Mouse (Mus musculus) cerebellum, adult 8-10 months (tissue): ENCODE measurements around the gene Ptpro.
"Not testable (repeated sequence)": the region's sequence is repeated elsewhere in the genome, so short reads cannot be mapped to it uniquely, and the experiment has no call there.

Source experiments
- DNase-seq: peaks from one replicate; pipeline ENCODE4 v3.0.0; 2022

The Ptpro gene

GRCm38 (mm10) chr6:137395075-137395474, 143.0 kb downstream of the Ptpro start:
- no peak for DNase-seq

- DNase-seq, result no peak
These were observed 144.1 kb downstream of the Ptpro start for GRCm38 (mm10) chr6:137396106-137396793.

DNA sequence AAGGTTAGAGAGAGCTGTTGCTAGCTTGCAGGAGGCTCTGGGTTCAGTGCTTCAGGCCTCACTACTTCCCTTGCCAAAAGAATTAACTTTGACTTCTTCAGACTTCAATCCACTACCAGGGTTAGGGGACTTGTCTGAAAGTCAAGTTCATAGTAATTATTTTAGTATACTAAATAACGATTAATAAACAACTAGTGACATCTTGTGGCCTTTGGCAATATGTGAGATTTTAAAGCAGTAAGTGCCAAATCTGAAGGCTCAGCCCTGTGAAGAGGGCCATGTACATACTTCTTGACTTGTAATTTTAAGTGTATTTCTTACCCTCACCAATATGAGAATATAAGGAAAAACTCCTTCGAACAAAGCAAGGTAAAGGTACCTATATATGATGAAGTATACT, 145.2 kb downstream of the Ptpro start:
- no peak for DNase-seq

DNA sequence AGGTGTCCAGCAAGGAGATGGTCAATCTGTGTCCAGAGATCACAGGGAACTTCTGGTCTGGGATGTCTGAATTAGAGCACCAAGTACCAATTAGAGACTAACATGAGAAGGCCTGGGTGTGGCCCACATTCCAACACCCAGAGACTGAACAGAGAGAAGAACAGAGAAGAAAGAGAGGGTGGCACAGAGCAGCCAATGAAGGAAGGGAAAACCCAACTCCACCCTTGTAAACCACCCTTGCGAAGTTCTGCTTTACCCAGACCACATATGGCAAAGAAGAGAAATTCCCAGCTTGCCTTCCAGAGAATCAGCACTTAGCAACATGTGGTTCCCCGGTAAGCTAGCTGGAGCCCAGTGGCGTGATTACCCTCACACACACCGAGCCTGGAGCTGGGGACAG, 152.1 kb downstream of the Ptpro start:
- no peak for DNase-seq

DNA sequence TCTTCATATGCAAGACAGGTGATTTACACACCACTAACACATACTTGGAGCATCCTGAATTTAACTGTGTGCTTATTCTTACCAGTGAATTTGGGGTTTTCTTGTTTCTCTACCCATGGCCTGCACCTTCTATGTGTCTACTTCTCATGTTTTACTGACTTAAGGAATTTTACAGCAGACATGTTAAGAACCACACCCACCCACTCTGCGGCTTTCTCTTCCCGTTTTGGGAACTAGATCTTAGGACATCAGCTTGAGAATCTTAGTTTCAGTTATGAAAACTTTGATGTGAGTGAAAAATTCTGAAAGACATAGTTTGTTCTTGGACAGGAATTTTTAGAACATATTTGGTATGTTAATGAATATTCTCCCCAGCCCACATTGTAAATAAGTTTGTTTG, 153.6 kb downstream of the Ptpro start:
- no peak for DNase-seq

- DNase-seq, result no peak
These were observed 158.4 kb downstream of the Ptpro start for GRCm38 (mm10) chr6:137410510-137410909.

DNA sequence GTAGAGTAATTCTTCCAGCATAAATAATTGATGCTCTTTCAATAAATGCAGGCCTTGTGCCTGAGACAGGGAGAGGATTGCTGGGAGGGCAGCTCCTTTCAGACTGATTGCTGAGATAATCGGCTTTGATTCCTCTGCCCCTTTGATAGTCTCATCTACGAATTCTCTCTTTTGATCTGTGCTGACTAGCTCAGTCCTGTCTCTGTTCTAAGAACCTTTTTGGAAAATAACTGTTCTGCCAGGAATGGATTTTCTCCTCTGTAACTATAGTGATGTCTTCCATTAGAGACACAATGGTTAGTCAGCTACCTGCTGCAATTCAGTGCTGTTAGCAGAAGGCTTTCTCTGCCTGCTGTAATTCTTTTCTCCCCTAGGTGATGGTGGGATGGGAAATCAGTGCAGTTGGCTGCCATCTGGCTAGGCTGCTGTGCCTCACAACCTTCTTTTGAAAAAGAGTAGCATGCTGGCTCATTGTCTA, 159.8 kb downstream of the Ptpro start:
- no peak for DNase-seq

DNA sequence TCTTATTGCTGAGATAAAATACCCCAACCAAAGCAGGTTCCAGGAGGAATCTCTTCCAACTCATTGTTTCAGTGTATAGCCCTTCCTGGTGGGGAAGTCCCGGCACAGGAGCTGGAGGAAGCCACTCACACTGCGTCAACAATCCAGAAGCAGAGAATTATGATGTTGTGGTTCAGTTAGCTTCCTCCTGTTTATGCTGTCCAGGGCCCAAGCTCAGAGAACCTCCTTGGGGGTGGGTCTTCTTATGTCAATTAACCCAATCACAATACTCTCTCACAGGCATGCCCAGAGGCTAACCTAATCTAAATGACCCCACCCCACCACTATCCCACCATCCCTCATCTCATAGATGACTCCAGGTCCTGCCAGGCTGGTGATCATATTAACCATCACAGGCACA, 160.9 kb downstream of the Ptpro start:
- no peak for DNase-seq

- DNase-seq, result peak; percentile 24
These were observed 162.6 kb downstream of the Ptpro start for GRCm38 (mm10) chr6:137414531-137415405.

DNA sequence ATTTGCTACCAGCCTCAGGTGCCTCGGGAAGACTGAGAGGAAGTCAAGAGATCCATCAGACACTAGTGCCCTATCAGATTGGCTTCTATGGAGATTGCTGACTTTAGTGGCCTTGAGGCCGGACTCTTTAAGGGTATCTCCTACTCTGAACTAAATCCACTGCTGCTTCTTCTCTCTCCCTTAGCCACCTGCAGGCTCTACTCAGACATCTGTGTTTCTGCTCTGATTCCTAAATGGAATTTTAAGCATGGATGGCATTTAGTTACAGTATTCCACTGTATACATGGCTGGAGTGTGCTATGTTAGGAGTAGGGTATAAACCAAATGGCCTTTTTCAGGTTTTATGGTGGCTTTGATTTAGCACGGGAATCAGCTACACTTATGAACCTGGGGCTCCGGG, 170.7 kb downstream of the Ptpro start:
- DNase-seq, result no peak

GRCm38 (mm10) chr6:137423830-137424229, 171.7 kb downstream of the Ptpro start:
- DNase-seq, result no peak

DNA sequence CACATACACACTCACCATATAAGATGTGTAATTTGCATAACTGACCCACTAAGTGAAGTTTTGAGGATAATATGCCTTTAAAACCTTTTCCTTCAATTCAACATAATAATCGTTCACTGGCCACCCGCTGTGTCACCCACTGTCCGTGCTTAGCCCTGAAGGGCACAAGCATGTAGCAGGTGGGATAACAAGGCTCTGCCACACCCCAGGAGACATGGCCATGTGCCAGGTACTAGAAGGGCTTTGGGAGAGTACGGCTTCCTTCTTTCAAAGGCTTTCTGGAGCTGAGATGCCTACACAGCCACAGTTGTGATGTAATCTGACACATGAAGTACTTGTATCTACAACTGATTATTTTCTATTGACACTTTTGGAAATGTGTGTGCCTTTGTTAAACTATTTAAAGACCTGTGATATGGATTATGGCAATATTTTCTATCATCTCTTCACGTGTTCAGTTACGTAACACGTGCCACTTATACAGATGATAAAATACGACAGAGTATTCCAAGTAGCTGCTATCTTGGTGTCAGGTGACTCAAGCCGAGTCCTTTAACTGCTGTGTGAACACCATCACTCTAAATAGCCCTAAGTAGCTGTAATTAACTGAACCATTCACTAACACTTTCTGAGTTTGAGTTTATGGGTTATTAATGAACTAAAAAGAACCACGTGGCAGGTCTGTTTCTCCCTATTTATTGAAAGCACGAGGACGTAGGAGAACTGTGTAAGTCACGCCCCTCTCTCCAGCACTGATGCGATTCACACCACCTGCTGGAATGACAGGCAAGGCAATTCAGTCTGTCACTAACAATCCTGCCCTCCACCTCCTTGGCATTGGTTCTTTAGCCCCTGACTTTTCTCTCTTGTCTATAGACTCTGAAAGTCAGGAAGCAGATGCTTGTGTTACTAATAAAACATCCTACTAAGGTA, 173.6 kb downstream of the Ptpro start:
- DNase-seq, result no peak

- DNase-seq, result no peak
These were observed 181.5 kb downstream of the Ptpro start for GRCm38 (mm10) chr6:137433521-137434137.

GRCm38 (mm10) chr6:137437486-137437885, 185.4 kb downstream of the Ptpro start:
- DNase-seq, result no peak

DNA sequence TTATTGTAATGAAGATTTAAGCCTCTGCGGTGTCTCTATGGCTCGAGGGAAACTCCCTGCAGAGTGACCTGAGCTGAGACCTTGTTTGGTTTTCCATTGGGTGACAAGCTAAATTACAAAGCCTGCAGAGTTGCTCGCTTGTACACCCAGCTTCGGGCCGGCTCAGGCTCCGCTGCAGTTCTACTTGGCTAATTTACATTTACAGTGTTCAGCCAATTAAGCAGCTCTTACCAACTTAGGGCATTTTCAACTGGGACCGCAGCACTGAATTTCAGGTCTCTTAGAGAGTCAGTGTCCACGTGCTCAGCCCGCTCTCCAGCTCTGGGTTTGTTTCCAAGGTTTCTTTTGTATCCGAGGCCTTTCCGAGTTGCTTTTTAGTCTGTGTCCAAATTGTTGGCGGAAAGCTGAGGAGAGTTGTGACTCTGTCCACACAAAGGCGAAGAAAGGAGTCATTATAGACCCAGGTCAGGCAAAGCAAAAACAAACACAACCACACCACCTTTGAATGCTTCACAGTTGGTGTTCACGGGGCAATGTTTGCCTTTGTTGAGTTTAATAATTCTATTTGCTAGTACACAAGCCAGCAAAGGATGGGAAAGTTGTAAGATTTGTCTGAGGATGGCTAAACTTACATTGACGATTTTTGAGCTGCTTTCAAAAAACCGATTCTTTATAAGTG, 185.9 kb downstream of the Ptpro start:
- no peak for DNase-seq

DNA sequence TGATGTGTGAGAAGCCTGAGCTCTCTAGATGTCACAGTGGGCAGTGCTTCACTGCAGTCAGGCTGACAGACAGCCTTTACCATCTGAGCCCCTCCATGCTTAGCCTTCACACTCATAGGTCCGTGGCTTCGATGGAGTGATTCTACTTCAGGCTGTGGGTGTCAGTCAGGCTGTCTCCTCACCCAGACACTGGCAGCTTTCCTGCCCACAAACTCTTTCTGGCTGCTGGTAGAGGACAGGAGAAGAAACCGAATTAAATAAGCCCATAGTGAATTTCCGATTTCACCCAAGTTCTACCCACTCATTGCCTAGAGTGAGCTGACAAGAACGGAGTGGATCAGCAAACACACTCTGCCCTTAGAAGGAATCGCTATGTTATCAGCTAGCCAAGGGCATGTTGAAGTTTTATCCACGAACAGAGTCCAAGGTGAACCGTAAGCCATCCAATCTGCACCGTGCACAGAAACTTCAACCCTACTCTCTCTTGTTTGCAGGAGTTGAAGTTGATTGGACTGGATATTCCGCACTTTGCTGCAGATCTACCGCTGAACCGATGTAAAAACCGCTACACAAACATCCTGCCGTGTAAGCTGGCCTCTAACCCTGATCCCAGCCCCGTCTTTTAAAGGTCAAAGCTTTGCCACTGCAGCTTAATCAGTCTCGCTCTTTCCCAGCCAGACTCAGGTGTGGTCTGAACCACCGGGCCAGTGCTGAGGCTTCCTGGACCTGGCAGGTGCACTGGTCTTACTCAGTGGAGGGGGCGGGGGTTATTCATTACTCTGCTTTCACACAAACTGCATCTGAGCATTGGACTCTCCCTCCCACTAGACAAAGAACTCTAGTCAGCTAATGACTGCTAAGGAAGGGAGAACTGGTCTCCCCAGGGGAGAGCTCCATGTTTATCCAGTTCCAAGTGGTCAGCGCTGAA, 188.7 kb downstream of the Ptpro start:
- no peak for DNase-seq

DNA sequence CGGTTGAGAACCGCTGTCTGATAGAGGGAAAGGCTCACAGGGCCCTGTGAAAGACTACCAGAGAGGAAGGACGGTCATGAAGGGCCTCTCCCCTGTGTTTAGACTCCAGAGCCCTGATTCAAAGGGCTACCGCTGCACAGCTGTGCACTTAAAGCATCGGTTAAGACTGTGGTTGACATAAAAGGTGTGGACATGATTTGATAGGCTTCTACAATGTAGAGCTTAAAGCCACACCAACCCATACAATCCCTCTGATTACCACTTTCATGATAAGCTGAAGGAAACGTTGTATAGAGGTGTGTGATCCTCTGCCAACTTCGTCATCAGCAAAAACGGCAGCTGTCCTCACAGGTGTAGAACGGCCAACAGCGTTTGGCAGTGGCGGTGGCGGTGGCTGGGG, 191.0 kb downstream of the Ptpro start:
- DNase-seq, result no peak

DNA sequence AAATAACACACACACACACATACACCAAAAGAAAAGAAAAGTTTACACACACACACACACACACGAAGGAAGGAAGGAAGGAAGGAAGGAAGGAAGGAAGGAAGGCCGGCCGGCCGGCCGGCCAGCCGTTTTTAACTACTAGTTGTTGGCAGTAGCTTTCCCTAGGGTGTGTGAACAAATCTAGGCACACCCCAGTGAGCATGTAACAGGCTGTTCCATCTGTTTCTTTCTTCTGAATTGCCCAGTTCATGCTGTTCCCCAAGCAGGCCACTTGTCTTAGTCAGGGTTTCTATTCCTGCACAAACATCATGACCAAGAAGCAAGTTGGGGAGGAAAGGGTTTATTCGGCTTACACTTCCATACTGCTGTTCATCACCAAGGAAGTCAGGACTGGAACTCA, 194.0 kb downstream of the Ptpro start:
- DNase-seq, result not testable (repeated sequence)

- DNase-seq, result peak; percentile 32
These were observed 203.5 kb downstream of the Ptpro start for GRCm38 (mm10) chr6:137455537-137456041.

DNA sequence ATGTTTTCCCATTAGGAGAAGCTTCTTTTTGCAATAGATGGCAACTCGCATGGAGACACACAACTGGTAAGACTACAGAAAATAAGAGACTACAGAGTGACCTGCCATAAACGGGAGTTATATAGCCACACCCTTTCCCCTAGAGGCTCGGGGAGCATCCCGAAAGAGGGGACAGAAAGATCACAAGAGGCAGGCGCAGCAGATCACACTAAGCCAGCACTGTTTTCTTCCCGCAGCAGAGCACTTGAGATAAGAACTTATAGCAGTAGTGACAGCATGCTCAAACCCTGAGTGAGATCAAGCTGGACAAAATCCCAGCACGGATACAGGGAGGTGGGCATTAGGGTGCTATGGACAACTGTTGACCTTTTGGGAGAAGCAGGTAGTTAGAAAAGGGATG, 203.9 kb downstream of the Ptpro start:
- DNase-seq, result no peak

DNA sequence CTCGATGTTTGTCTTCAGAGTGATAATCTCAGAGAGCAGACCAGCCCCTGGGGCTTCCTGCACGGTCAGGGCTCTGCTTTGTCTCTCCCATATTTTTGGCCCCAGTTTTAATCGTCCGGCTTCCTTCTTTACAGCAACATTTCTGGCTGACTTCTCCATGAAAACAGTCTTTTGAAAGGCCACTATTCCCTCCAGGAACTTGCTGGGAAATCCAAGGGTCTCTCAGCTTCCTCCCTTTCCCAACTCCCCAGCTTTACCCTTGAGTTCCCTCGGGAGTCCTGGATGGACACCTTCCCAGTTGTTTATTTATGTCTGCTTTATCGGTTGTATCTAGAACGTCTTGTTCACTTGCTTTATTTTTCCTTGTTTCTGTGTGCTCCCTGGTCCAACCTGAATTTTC, 205.1 kb downstream of the Ptpro start:
- DNase-seq, result no peak
